Mouse (Mus musculus) forelimb bud, embryonic 11.5 days (tissue): ENCODE data around the gene Psrc1.

Experiments used
- DNase-seq: peaks from one replicate; pipeline ENCODE4 v3.0.0-alpha.2; 2012; ENCODE audit warnings: low read depth, low spot score

The Psrc1 gene

DNA sequence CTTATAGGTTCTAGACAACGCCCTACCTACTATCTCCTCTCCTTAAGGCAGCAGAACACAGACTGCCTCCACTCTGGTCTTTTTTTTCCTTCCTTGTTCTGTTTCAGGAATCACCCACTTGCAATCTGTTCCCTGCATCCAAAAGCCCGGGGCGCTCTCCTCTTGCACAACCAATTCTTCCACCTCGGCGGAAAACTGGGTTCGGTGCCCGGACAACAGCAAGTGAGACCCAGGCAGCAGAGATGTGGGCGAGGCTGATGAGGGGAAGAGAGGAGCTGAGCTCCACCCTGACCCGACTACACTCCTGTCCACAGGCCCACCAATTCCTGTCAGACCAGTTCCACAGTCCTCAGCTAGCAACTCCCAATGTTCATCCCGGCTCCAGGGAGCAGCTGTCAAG, 2.5 kb downstream of the Psrc1 start:
- DNase-seq: no peak

DNA sequence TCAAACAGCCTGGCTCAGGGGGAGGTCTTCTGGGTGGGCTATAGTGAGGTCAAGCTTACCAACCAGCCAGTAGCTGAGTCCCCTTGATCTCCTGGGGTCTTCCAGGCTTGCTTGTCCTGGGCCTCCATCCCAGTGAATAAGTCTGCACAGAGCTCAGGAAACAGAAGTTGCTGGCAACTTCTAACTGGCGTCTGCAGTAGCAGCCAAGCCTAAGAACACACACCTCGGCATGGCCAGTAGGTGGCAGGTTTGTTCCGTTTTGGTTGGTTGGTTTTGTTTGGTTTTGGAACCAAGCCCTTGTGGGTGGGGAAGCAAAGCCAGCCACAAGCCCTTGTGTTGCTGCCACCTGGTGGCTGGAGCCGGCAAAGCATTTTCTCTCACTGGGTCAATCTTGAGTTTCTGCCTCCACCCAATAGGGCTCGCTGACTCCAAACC, 5.5 kb downstream of the Psrc1 start:
- peak; percentile 99 for DNase-seq

DNA sequence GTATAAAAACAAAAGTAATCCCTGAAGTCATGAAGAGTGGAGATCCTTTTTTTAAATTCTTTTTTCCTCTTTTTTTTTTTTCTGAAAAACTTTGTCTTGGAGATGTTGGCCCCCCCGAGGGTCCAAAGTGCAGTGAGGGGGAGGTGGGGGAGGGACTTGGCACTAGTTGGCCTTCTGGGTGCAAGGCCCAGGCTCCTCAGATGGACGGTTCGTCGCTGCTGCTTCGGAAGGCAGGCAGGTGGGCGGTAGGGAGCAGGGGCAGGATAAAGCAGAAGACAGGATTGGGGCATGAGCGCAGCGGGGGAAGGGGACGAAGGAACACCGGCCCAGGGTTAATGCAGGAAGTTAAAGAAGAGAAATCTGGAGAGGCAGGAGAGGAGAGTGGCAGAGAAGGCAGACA, 8.7 kb downstream of the Psrc1 start:
- no peak for DNase-seq

DNA sequence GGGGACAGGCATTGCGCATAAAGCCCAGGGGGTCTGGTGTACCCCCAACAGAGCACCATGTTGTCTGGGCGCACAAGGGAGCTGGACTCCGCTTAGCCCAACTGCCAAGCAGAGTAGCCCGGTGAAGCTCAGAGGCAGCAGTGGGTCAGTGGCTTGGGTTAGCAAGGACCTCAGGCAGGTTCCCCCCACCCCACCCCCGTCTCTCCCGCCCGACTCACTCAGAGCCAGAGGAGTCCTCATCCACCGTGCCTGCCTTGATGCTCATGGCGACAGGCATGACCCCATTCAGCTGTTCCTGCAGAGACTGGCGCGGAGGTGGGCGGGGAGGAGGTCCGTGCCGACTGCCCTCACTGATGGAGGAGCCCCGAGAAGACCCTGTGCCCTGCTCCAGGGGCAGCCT, 9.2 kb downstream of the Psrc1 start:
- DNase-seq: no peak

DNA sequence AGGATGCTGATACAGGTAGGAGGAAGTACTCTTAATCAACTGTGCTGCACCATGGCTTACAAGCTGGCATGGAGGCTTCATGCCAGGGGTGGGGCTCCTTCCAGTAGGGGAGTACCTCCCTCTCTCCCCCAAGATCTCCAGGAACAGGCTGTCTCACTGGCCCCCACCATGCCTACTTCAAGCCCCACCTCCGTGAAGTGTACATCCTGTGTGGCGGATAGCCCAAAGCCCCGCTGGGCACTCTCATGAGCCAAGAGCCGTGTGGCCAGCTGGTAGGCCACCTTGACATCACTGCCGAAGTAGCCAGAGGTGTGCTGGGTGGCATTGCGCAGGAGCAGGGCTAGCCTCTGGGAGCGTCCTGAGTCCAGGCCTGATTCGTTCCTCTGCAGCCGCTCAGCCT, 14.6 kb downstream of the Psrc1 start:
- DNase-seq: no peak

DNA sequence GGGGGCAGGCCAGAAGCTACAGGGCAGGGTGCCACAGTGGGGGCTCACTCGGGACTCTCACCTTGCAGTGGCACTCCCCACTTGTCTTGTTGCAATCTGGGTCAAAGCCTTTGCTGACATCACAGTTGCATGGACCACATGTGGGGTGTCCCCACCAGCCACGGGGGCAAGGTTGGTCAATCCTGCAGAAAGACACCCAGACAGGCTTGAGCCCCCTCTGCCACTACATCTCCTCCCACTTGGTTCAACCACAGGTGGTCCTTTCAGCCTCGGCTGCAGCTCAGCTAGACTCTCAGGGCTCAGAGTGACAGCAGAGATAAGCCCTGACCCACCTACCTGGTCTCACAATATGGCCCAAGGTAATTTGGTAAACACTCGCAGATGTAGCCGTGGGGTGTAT, 16.8 kb downstream of the Psrc1 start:
- no peak for DNase-seq

DNA sequence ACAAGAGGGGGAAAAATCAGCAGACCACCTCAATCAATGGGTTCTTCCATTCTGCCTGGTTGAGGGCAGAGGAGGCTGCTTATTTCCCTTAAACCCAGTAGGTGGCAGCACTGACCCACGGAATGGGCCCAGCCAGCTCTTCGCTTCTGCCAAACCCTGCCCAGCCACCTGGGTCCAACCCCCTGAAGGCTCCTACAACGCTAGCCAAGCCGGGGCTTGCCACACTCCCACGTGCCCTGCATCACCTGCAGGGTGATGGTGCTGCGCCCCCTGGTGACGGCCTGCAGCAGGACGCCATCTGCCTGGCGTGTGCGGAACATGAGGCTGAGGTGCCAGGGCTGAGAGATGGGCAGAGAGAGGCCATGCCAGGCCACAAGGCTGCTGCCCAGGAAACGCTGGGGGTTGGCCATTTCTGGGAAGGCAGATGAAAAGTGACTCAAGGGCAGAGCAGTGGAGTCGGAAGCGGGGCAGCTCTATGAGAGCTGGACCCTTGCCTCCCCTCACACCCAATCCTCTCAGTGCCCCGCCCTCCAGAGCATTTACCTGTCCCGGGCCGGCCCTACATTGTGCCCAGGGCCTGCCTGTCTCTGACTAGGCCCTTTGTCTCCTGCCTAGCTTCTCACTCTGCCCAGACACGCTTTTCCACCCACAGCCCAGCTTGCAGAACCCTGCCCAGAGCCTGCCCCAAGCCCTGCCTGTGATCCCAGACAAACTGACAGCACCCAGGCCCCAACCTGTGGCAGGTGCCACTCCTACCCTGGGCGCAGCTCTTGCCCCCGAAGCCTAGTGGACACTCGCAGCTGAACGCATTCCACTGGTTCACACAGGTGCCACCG, 18.3 kb downstream of the Psrc1 start:
- peak; percentile 93 for DNase-seq

DNA sequence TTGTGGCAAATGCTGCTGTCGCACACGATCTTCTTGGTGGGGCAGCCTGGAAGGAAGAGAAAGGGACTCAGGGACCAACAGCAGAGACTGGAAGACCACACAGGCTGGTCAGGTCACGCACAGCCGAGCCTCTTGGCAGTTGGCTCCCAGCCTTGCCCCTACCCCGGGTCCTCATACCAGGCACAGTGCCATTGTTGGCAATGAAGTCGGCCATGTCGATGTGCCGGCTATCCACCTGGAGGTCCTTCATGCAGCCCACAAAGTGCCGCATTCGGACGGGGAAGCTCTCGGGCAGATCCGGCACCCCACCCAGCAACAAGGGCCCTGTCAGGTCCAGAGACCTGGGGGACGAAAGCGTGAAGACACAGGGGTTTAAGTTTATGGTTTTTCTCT, 18.9 kb downstream of the Psrc1 start:
- DNase-seq: no peak

DNA sequence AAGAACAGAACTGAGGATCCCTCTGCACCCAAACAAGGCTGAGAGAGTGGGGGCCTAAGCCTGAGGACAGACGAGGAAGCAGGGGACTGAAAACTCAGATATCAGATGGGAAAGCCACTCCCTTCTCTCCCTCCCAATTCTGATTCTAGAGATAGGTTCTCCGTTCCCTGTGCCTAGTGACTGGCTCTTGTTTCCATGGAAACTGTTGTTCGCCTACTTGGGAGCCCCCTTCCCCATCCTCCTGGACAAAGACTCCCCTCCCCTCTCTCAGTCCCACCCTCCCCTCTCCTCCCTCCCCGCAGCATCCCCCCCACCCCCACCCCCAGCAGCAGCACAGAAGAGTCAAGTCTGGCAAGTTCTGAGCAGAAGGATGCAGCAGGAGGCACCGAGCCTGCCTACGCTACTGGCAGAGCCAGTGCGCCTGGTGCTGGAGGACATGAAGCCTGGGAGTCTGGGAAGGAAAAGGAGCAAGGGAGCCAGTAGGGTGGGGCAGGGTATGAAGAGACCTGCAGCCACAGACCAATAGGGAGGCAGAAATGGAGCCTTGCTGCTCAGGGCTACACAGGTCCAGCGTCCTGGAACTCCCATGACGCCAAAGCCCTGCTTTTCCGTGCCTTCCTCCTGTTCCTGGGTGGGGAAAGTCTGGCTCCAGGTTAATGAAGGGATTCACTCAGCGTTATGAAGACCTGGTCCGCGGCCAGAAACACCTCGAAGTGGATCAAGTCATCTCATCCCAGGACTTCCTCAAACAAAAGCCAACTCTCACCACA, 22.1 kb downstream of the Psrc1 start:
- DNase-seq: no peak

DNA sequence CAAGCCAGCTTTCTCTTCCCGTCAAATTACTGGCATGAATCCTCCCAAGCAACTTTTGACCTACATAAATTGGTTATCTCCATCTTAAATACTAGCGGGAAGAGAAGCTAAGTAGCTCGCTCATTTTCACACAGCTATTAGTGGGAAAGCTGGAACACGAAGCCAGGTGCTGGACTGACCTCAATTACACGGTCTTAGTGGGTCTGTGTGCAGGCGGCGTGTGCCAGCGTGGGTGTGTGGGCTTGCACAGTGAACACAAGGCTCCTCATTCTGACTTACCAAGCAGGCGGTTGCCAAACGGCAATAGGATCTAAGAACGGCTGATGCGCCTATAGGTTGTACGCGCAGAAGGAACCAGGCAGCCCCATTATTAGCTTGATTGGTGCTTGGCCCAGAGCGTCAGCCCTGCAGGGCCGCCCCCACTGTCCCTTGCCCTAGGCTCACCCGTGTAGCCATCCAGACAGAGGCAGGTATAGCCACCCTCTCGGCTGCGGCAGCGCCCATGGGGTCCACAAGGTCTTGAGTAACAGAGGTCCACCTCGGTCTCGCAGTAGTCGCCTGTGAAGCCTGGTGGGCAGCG, 22.8 kb downstream of the Psrc1 start:
- no peak for DNase-seq

DNA sequence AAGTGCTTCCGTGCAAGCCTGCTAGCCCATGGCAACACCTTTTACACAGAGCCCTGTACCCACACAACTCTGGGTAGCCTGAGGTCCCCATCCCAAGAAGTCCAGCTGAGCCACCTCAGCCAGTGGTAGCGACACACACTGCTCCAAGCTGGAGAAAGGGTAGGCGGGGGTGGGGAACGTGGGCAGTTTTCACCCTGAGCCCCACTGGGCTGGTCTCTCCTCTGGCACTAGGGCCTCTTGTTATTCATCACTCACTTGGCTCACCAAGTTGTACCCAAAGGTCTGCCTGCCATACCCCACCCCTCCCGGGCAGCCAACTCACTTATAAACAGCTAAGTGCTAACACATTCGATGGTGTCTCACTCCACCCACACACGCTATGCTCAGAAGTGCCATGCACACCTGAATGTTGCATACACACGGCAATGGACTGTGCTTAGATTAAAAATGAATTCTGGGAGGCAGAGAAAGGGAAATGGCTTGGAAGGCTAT, 24.9 kb downstream of the Psrc1 start:
- no peak for DNase-seq

DNA sequence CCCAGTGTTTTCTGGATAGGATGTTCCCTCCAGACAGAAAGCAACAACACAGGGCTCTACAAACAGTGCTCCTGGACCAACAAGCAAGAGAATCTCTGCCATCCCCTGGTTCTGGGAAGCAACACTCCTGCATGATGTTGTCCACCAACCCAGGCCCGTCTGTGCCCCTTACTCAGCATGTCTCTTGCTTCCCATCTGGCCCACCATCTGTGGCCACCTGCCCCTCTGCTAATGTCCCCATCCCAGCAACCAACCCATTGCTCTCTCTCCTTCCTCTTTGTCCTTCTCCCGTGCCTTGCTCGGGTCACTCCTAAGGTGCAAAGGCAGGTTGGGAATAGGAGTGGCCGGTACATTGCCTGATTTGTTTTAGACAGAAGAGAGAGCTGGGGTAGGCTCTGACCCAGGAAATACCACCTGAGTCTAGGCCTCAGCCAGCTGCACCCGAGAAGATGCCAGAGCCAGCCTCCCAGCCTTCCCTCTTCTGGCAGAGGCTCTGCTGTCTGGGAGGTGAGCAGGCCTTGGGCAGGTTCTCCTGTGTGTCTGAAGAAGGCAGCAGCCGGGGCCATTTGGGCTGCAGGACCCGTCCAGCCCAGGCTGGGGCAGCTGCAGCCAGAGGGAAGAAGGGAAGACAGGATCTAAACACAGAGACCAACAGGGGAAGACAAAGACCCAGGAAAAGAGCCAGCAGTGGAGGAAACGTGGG, 26.2 kb downstream of the Psrc1 start:
- no peak for DNase-seq

DNA sequence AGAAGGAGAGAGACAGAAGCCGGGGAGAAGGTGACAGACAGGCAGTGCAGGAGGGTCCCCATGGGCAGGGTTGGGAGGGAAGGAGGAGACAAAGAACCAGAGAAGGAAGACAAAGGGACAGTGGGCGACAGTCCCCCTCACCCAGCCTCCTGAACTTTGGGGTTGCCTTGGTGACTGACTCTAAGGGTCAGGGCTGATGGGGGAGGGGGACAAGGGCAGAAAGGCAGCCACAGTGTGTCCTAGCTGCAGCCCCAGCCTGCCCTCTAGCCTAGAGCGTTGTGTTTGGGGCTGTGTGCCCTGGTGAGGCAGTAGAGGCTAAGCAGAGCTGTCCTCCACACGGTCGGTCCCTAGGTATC, 26.7 kb downstream of the Psrc1 start:
- no peak for DNase-seq

DNA sequence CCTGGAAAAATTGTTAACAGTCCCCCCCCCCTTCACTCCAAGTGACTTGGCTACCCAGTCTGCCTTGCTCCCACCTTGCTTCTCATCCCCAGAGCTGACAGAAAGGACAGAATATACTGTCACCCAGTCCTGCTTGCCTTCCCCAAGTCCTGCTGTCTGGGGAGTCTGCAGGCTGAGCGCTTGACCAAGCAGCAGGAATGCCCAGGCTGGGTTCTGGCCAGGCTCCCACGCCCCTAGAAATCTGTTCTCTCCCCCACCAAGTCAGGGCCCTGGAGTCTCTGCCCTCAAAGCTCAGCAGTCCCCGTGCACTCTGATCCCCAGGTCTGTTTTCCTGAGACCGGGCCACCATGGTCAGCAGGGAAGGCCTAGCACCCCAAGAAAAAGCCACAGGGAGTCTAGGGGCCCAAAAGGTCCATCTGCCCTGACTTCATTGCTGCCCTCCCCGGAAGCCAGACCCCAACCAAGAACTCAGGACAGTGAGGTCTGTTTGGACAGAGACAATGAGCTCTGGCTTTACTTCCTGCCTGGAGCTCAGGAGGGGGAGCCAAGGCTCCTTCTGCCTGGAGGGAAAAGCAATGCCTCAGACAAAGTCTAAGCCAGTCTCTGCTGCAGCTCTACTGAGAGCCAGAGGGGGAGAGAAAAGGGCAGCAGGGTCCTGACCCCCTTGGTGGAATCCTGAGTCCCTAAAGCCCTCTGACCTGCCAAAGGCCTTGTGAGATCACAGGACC, 27.6 kb downstream of the Psrc1 start:
- DNase-seq: no peak

DNA sequence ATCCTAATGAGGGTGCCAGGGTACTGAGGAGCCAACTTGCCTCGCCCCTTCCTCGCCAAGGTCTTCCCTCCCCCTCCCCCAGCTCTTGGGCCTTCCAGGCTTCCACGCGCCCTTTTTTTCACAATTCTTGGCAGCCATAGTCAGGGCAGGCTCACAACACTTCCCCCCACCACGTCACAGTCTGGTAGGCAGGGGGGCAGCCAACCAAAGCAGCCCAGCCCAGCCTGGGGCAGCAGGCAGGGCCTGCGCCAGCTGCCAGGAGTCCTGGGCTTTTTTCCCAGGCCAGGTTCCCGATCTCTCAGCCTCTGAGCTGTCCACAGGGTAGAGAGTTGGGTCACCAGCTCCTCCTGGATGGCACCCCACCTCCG, 28.1 kb downstream of the Psrc1 start:
- no peak for DNase-seq

DNA sequence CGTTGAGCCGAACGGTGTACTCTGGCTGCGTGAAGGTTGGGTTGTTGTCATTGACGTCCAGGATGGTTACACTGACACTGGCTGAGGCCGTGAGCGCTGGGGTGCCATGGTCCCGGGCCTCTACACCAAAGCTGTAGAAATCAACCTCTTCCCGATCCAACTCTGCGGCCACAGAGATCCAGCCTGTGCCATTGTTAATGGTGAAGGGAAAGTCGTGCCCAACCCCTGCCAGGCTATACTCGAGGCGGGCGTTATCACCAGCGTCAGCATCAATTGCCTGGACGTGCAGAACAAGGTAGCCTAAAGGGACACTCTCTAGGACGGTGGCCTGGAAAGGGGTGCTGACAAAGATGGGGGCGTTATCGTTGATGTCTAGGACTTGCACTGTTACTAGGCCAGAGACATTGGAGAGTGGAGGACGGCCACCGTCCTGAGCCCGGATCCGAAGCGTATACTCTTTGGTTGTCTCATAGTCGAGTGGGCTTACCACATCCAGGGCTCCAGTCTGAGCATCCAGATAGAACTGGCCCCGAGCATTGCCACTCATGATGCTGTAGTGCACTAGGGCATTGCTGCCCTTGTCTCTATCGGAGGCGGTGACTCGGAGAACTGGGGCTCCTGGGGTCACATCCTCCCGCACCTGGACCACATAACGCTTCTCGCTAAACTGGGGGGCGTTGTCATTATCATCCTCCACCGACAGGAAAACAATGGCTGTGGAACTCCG, 30.2 kb downstream of the Psrc1 start:
- DNase-seq: no peak

DNA sequence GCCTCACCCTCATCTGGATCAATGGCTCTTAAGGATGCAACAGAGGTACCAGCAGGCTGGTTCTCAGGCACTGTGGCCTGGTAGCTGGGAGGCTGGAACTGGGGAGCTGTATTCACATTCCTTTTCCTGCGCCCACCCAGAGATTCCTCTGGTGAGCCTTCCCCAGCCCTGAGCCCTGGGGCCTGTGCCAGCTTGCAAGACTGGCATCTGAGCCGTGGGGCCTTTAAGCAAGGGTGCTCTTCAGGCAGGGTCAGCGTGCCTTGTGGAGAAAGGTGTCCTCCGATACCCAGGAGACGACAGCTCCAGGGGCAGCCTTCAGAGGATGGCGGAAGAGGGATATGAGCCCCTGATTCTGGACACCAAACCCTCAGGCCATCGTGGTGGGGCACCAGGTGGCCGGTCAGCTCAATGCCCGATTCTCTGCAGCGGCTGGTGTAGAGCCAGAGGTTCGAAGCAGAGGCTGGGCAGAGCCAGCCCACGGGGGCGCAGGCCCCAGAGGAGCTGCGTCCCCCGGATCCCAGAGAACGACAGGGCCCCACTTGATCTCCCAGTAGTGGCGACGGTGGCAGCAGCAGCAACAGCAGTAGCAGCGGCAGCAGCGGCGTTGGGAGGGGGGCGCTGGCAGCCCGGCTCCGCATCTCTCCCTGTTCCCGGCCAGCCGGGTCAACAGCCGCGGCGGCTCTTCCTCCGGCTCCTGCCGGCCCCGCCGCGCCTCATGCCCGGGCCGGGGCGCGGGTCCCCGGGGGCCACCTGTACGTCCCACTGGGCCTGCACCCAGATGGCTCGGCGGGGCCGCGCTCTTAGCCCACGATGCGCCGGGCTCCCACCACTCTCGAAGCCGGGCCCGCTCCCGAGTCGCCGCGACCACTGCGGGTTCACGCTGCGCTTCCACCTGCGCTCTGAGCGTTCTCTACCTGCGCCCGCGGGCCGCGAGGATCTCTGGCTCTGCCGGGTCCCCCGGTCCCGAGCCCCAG, 31.5 kb downstream of the Psrc1 start, which contains the start of gene Celsr2:
TSS of gene Celsr2 (minus strand) at position 696 of the 974 bp plus-strand sequence.
- DNase-seq: peak; percentile 11

DNA sequence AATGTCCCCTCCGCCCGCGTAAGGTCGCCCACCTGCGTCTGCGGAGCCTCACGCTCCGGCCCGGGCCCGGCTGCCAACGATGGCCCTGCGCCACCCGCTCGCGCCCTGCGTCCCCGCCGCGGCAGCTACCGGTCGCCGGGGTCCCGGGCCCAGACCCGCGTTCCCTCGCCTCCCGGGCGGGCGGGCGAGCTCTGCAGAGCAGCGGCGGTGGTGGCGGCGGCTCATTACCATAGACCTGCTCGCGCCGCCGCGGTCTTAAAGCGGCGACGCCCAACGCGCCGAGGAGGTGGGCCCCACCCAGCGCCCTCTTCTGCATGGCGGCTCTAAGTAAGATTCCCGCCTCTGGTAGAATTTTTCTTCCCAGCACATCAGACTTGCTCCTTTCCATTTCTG, 32.2 kb downstream of the Psrc1 start:
- DNase-seq: peak; percentile 87

DNA sequence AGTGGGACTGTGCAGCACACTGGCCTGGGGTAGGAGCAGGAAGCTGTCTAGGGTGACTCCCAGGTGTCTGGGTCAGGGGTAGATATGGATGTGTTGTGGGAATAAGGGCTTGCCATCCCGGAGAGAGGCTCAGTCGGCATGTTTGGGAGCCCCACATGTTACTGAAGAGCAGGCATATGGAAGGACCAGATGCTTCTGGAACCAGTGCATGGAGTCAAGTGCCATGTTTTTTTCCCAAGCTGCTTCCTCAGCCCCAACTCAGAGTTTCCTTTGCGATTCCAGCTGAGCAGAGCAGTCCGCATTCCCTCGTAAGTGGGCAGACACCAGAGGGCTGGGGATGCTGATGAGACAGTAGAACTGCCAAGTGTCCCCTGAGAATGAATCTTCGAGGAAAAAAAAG, 39.4 kb downstream of the Psrc1 start:
- no peak for DNase-seq
